Mouse (Mus musculus): ENCODE measurements around the gene Akap8l.

- TF ChIP-seq POLR2A (IDR thresholded peaks at IDR 0.05; ENCODE audit: borderline replicate concordance, extremely low read depth, low read depth, low read length), result no peak
- no peak for TF ChIP-seq CTCF (IDR thresholded peaks at IDR 0.05; ENCODE audit: insufficient read depth, low read length)
Observed at GRCm38 (mm10) chr17:32275568-32275967, 74.8 kb downstream of the Akap8l start.
